15 mouse cellular contexts compared by ENCODE assay signal in genomic region chr15:70276838-70277237, GRCm38 (mm10).
"Had no signal": no experiment of that assay in that cellular context is flagged by ENCODE, and none has a peak within 500 bp of the region (broad histone marks: within the 10 kb centered on the region; RNA-seq: fewer than 3 reads in every experiment).

No protein-coding gene starts in this region.

- H3K4me3 ChIP-seq: megakaryocyte, embryonic 14.5 days; midbrain, embryonic 10.5 days; midbrain, embryonic 12.5 days; midbrain, embryonic 15.5 days; neural tube, embryonic 12.5 days; stomach, embryonic 15.5 days had no signal

- H3K27me3 ChIP-seq: megakaryocyte, embryonic 14.5 days; midbrain, embryonic 12.5 days; midbrain, embryonic 15.5 days; neural tube, embryonic 12.5 days; stomach, embryonic 15.5 days had no signal

- H3K36me3 ChIP-seq: midbrain, embryonic 10.5 days; midbrain, embryonic 12.5 days; midbrain, embryonic 15.5 days; neural tube, embryonic 12.5 days; stomach, embryonic 15.5 days had no signal

- H3K27ac ChIP-seq: midbrain, embryonic 10.5 days; midbrain, embryonic 12.5 days; midbrain, embryonic 15.5 days; neural tube, embryonic 12.5 days; stomach, embryonic 15.5 days; stomach, postnatal 0 days had no signal

- H3K4me1 ChIP-seq: megakaryocyte, embryonic 14.5 days; midbrain, embryonic 10.5 days; midbrain, embryonic 12.5 days; midbrain, embryonic 15.5 days; neural tube, embryonic 12.5 days; stomach, embryonic 15.5 days had no signal

- ATAC-seq: midbrain, embryonic 15.5 days had no signal

- H3K9ac ChIP-seq: lung, embryonic 14.5 days; midbrain, embryonic 12.5 days; midbrain, embryonic 15.5 days; neural tube, embryonic 12.5 days; stomach, embryonic 15.5 days had no signal

- H3K9me3 ChIP-seq: megakaryocyte, embryonic 14.5 days; midbrain, embryonic 10.5 days; midbrain, embryonic 12.5 days; midbrain, embryonic 15.5 days; neural tube, embryonic 12.5 days; stomach, embryonic 15.5 days had no signal

- H3K4me2 ChIP-seq: lung, embryonic 14.5 days; midbrain, embryonic 12.5 days; midbrain, embryonic 15.5 days; neural tube, embryonic 12.5 days; stomach, embryonic 15.5 days had no signal

- DNase-seq: lung, adult 18-20 months; lung, embryonic 14.5 days; lung, postnatal 10 days; lung, postnatal 4 days; right cerebral cortex, postnatal 14 days; thymus, adult 2 months; thymus, postnatal 25 days; thymus, postnatal 4 days had no signal
